Mouse (Mus musculus): ENCODE measurements around the gene Cma1. TPM values are rescaled to one million over a fixed set of nuclear protein-coding genes. Genes with fewer than 3 reads are reported as not detected.

The Cma1 gene
- polyA plus RNA-seq, 1 experiment from 2014 or later: not detected

DNA sequence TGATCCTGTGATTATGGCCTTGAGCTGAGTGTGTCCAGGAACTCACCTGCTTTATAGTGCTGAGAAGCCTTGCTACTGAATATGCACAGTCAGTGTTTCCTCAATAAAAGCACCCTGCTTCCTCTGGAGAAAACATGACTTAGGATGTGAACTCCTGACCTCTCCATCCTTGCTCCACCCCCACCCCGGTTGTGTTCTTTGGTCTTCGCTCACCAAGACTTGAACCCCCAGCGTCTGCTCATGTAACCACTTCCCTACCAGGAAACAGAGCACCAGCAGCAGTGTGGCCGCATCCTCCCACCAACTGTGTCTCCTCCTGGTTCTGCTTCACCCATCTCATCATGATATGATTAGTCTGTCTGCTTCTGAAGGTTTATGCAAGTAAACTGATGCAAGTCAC lies 31.1 kb downstream of the Cma1 start:
- no peak overlapping the region for H3K27ac ChIP-seq
- no peaks in the 10 kb centered on the region for H3K79me2 ChIP-seq (ENCODE audit: inconsistent target)
- H3K4me3 ChIP-seq (ENCODE audit: inconsistent target): no peak overlapping the region
- H3K36me3 ChIP-seq (ENCODE audit: inconsistent target): no peaks in the 10 kb centered on the region
- 9% methylated on average over 4 of the region's 4 CpGs for WGBS (ENCODE audit: missing documents)

- H3K36me3 ChIP-seq (ENCODE audit: inconsistent target): no peaks in the 10 kb centered on the region
- H3K79me2 ChIP-seq (ENCODE audit: inconsistent target): no peaks in the 10 kb centered on the region
- no peak overlapping the region for H3K27ac ChIP-seq
- no peak overlapping the region for H3K4me3 ChIP-seq (ENCODE audit: inconsistent target)
- 5% methylated on average over 1 of the region's 1 CpGs for WGBS (ENCODE audit: missing documents)
Observed at GRCm38 (mm10) chr14:55905518-55905917, 39.0 kb downstream of the Cma1 start.

DNA sequence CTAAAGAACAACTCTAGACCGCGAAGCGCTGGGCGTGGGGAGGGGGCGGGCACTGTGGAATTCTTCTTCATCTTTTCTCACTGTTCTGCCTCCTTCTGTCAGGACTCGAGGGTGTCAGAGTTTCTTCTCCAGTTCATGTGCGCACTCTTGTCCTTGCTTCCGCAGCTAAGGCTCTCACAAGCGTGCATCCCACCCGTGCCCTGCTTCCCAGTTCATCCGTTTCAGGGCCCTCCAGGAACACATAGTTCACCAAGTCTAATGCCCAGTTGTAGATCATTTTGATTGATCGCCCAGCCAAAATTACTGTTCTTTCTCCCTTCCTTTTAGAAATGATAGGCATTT lies 44.1 kb downstream of the Cma1 start:
- no peak overlapping the region for H3K27ac ChIP-seq
- peaks cover 13% of the 10 kb centered on the region for H3K36me3 ChIP-seq (ENCODE audit: inconsistent target)
- no peaks in the 10 kb centered on the region for H3K79me2 ChIP-seq (ENCODE audit: inconsistent target)
- peak overlapping the region; percentile 19; the same call in 1 of the 2 replicates for H3K4me3 ChIP-seq (ENCODE audit: inconsistent target)
- WGBS (ENCODE audit: missing documents): 12% methylated on average over 12 of the region's 12 CpGs

- Histone ChIP-seq H3K4me3 (ENCODE audit: inconsistent target) (peak within 1 kb of the TSS; percentile 19; the same call in 1 of the 2 replicates), H3K79me2 (ENCODE audit: inconsistent target) (no peaks in the 10 kb centered on the region), H3K27ac (no peak within 1 kb of the TSS), H3K36me3 (ENCODE audit: inconsistent target) (peaks cover 18% of the 10 kb centered on the region)
- 9% methylated on average over 39 of the region's 39 CpGs for WGBS (ENCODE audit: missing documents)
Observed at GRCm38 (mm10) chr14:55899701-55900413, 44.6 kb downstream of the Cma1 start, which contains the start of gene Sdr39u1. Gene Sdr39u1, minus strand, starts transcription at chr14:55900293.

GRCm38 (mm10) chr14:55898947-55899346 lies 45.5 kb downstream of the Cma1 start:
- WGBS (ENCODE audit: missing documents): 93% methylated on average over 7 of the region's 7 CpGs
- Histone ChIP-seq H3K36me3 (ENCODE audit: inconsistent target) (peaks cover 27% of the 10 kb centered on the region), H3K27ac (no peak overlapping the region), H3K79me2 (ENCODE audit: inconsistent target) (no peaks in the 10 kb centered on the region), H3K4me3 (ENCODE audit: inconsistent target) (no peak overlapping the region)

DNA sequence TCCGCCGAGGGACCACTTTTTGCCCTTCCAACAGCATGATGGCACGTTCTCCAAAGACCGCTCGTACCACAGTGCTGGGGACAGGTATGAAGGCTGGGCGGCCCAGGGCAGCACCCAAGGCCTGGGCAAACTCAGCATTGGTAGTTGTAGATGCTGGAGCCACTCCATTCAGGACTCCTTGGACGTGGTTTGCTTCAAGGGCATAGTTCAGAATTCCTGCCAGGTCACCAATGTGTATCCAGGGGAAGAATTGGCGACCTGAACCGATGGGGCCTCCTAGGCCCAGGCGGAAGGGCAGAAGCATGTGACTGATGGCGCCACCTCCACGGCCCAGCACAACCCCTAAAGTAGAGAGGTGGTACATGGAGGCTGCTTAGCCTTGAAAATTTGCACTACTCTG lies 46.8 kb downstream of the Cma1 start:
- no peaks in the 10 kb centered on the region for H3K79me2 ChIP-seq (ENCODE audit: inconsistent target)
- no peak overlapping the region for H3K27ac ChIP-seq
- WGBS (ENCODE audit: missing documents): 94% methylated on average over 12 of the region's 12 CpGs
- H3K36me3 ChIP-seq (ENCODE audit: inconsistent target): peaks cover 40% of the 10 kb centered on the region
- H3K4me3 ChIP-seq (ENCODE audit: inconsistent target): no peak overlapping the region

Other genes starting within 250 kb of the Cma1 start
- gene Tgm1, start 230.7 kb downstream of the Cma1 start, polyA plus RNA-seq (2018): 1.2 to 4.3 TPM (median 3.6 TPM) in 3 replicates
- gene Rabggta, start 222.4 kb downstream of the Cma1 start, polyA plus RNA-seq (2018): 7.5 to 16.7 TPM (median 12.4 TPM) in 3 replicates
- gene Dhrs1, start 199.0 kb downstream of the Cma1 start, polyA plus RNA-seq (2018): 63.5 to 108 TPM (median 106 TPM) in 3 replicates
- 9.3 to 22.6 TPM (median 12.9 TPM) in 3 replicates for gene Nop9, start 199.0 kb downstream of the Cma1 start, polyA plus RNA-seq (2018)
- gene Cideb, start 186.2 kb downstream of the Cma1 start, polyA plus RNA-seq (2018): 0.22 to 0.72 TPM (median 0.41 TPM) in 3 replicates
- gene Ltb4r2, start 183.2 kb downstream of the Cma1 start, polyA plus RNA-seq (2018): 0.10 TPM in 1 of 3 replicates, not detected in the others
- 0.25 to 0.33 TPM (median 0.32 TPM) in 3 replicates for gene Ltb4r1, start 178.7 kb downstream of the Cma1 start, polyA plus RNA-seq (2018)
- 0.04 to 0.07 TPM in 2 of 3 replicates, not detected in the other for gene Adcy4, start 160.6 kb downstream of the Cma1 start, polyA plus RNA-seq (2018)
- gene Ripk3, start 155.8 kb downstream of the Cma1 start, polyA plus RNA-seq (2018): 11.7 to 24.6 TPM (median 17.7 TPM) in 3 replicates
- not detected in 3 replicates for gene Nfatc4, start 121.5 kb downstream of the Cma1 start, polyA plus RNA-seq (2018)
- 0.69 to 1.1 TPM (median 0.70 TPM) in 3 replicates for gene Nynrin, start 90.7 kb downstream of the Cma1 start, polyA plus RNA-seq (2018)
- not detected in 3 replicates for gene Cbln3, start 60.3 kb downstream of the Cma1 start, polyA plus RNA-seq (2018)
- 7.7 to 19.3 TPM (median 13.1 TPM) in 3 replicates for gene Khnyn, start 59.7 kb downstream of the Cma1 start, polyA plus RNA-seq (2018)
- gene Sdr39u1, start 44.4 kb downstream of the Cma1 start, polyA plus RNA-seq (2018): 1.5 to 3.1 TPM (median 2.0 TPM) in 3 replicates
- not detected in 3 replicates for gene Cma2, start 6.3 kb upstream of the Cma1 start, polyA plus RNA-seq (2018)
- not detected in 3 replicates for gene Mcpt1, start 73.3 kb upstream of the Cma1 start, polyA plus RNA-seq (2018)
- gene Mcpt9, start 85.8 kb upstream of the Cma1 start, polyA plus RNA-seq (2018): not detected in 3 replicates
- not detected in 3 replicates for gene Mcpt2, start 97.4 kb upstream of the Cma1 start, polyA plus RNA-seq (2018)
- gene Mcpt4, start 117.6 kb upstream of the Cma1 start, polyA plus RNA-seq (2018): not detected in 3 replicates
- 0.23 TPM in 1 of 3 replicates, not detected in the others for gene Mcpt8, start 140.6 kb upstream of the Cma1 start, polyA plus RNA-seq (2018)
- 0.37 to 1.1 TPM in 2 of 3 replicates, not detected in the other for gene Ctsg, start 157.9 kb upstream of the Cma1 start, polyA plus RNA-seq (2018)
- not detected in 3 replicates for gene Gzme, start 175.9 kb upstream of the Cma1 start, polyA plus RNA-seq (2018)
- not detected in 3 replicates for gene Gzmd, start 187.9 kb upstream of the Cma1 start, polyA plus RNA-seq (2018)
- not detected in 3 replicates for gene Gzmg, start 214.9 kb upstream of the Cma1 start, polyA plus RNA-seq (2018)
- gene Gzmn, start 229.9 kb upstream of the Cma1 start, polyA plus RNA-seq (2018): not detected in 3 replicates

All from macrophage (primary cell).